Mouse (Mus musculus) CH12.LX (cell line): ENCODE data around the gene Lpcat2.

Experiments used
- ETS1 ChIP-seq: conservative IDR thresholded peaks from 2 replicates; pipeline ENCODE4 v1.6.1; 2012; ENCODE audit warnings: low read depth, mild to moderate bottlenecking, inconsistent platforms, low read length, improper control_type of control experiment, moderate library complexity
- JUND ChIP-seq: conservative IDR thresholded peaks from 2 replicates; pipeline ENCODE4 v1.6.1; 2011; ENCODE audit warnings: low read depth, low read length, improper control_type of control experiment

DNA sequence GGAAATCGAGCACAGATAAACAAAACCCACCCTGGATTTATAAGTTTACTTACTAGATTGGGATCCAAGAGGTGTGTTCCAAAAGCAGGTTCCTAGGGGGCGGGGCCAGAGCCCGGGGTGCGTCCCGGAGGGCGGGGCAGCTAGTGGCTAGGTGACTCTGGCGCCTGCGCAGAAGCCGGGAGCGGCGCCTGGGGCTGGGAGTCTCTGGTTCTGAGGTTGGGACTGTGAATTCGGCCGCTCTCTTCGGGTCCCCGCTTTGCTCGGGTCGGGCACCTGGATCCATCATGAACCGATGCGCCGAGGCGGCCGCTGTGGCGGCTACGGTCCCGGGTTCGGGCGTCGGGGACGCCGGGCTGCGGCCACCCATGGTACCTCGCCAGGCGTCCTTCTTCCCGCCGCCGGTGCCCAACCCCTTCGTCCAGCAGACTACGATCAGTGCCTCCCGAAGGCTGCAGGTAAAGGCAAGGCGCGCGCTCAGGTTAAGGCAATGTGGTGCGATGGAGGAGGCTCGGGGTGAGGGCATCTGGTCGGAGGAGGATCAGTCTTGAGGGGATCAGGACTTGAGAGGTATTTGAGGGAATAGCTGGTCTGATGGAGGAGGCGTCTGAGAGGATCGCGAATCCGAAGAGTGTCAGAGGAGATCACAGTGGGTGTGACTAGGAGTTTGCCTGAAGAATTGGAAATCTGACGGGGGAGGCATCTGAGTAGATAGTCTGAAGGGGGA lies at the start of gene Lpcat2:
- TF ChIP-seq JUND (no peak), ETS1 (no peak)
